In genomic region chr14:25295688-25296350, GRCm38 (mm10) we compare ENCODE assay signal across 14 mouse cellular contexts.
DNase-seq lines count a peak whose midpoint lies in the region; ATAC-seq and TF ChIP-seq lines count a peak whose summit lies in the region.
"Had no signal": no experiment of that assay in that cellular context is flagged by ENCODE, and none has a peak within 500 bp of the region (broad histone marks: within the 10 kb centered on the region; RNA-seq: fewer than 3 reads in every experiment).

No protein-coding gene starts in this region.

- intact Hi-C loops in heart, postnatal 10 days (cut with DNase I): no loop called here

- no peak overlapping the region for H3K4me3 ChIP-seq in kidney, embryonic 14.5 days (ENCODE audit: low read length)
- no peak overlapping the region for H3K4me3 ChIP-seq in CH12.LX (replicated peaks in 1 of 3; ENCODE audit: low read depth in 2 of 3, low read length in 2 of 3, poor library complexity in 1 of 3)
- no peak overlapping the region for H3K4me3 ChIP-seq in brown adipose tissue, adult 24 weeks (ENCODE audit: insufficient read depth, low read depth, low read length)
- H3K4me3 ChIP-seq in stomach, postnatal 0 days (ENCODE audit: low read depth, low read length): no peak overlapping the region
- H3K4me3 ChIP-seq: forebrain, embryonic 13.5 days; hindbrain, embryonic 15.5 days; liver, embryonic 13.5 days; neural tube, embryonic 15.5 days had no signal

- no peak for TF ChIP-seq RAD21 in CH12.LX (IDR thresholded peaks at IDR 0.05; ENCODE audit: low read depth, low read length)

- dilution Hi-C loops in CH12.LX (cut with MboI; ENCODE audit: extremely low pct_ligation_motif_present, extremely low pct_unique_long_range_greater_than_20kb, low sequenced_read_pairs): no loop called here

- in situ Hi-C loops in CH12.LX (cut with MboI; ENCODE audit: low pct_ligation_motif_present, low pct_unique_long_range_greater_than_20kb, low sequenced_read_pairs): no loop called here

- H3K27me3 ChIP-seq in kidney, embryonic 14.5 days (ENCODE audit: control insufficient read depth, insufficient read depth, low read length): no peaks in the 10 kb centered on the region
- H3K27me3 ChIP-seq in CH12.LX (replicated peaks): peaks cover 1% of the 10 kb centered on the region
- H3K27me3 ChIP-seq in stomach, postnatal 0 days (ENCODE audit: control insufficient read depth, insufficient read depth, low read length): no peaks in the 10 kb centered on the region
- H3K27me3 ChIP-seq: hindbrain, embryonic 15.5 days; liver, embryonic 13.5 days; neural tube, embryonic 15.5 days had no signal

- H3K9ac ChIP-seq in kidney, embryonic 14.5 days (ENCODE audit: low read depth, low read length): no peak overlapping the region
- no peak overlapping the region for H3K9ac ChIP-seq in CH12.LX (ENCODE audit: insufficient read depth, low read depth)
- no peak overlapping the region for H3K9ac ChIP-seq in stomach, postnatal 0 days (ENCODE audit: low read length)
- H3K9ac ChIP-seq: forebrain, embryonic 13.5 days; hindbrain, embryonic 15.5 days; liver, embryonic 13.5 days; neural tube, embryonic 15.5 days had no signal

- no peak for TF ChIP-seq CTCF in CH12.LX (conservative IDR thresholded peaks at IDR 0.05 in 1 of 2, IDR thresholded peaks at IDR 0.05 in 1 of 2; ENCODE audit: low read depth in 2 of 2, low read length in 2 of 2)
- TF ChIP-seq CTCF in stomach, postnatal 0 days (IDR thresholded peaks at IDR 0.05; ENCODE audit: low read depth): no peak

- H3K79me2 ChIP-seq in CH12.LX (replicated peaks; ENCODE audit: control insufficient read depth, extremely low read depth, insufficient read depth, poor library complexity, severe bottlenecking): no peaks in the 10 kb centered on the region

- TF ChIP-seq EP300 in CH12.LX (IDR thresholded peaks at IDR 0.05; ENCODE audit: low read length): no peak
- TF ChIP-seq EP300 in stomach, postnatal 0 days (optimal IDR thresholded peaks at IDR 0.05): no peak

- H3K9me3 ChIP-seq in kidney, embryonic 14.5 days (ENCODE audit: control insufficient read depth, low read length): no peaks in the 10 kb centered on the region
- H3K9me3 ChIP-seq in CH12.LX (replicated peaks; ENCODE audit: low read length): no peaks in the 10 kb centered on the region
- no peaks in the 10 kb centered on the region for H3K9me3 ChIP-seq in stomach, postnatal 0 days (ENCODE audit: control insufficient read depth, low read length)
- H3K9me3 ChIP-seq: forebrain, embryonic 13.5 days; hindbrain, embryonic 15.5 days; liver, embryonic 13.5 days; neural tube, embryonic 15.5 days had no signal

- H3K4me2 ChIP-seq in kidney, embryonic 14.5 days (replicated peaks; ENCODE audit: low read depth, low read length): no peak overlapping the region
- no peak overlapping the region for H3K4me2 ChIP-seq in CH12.LX (ENCODE audit: insufficient read depth, low read depth, poor library complexity, severe bottlenecking)
- H3K4me2 ChIP-seq in stomach, postnatal 0 days (replicated peaks; ENCODE audit: low read depth): no peak overlapping the region
- H3K4me2 ChIP-seq: forebrain, embryonic 13.5 days; heart, embryonic 11.5 days; hindbrain, embryonic 15.5 days; liver, embryonic 13.5 days; neural tube, embryonic 15.5 days had no signal

- DNase-seq in heart, adult 11 months: peak; percentile 96
- no peak for DNase-seq in heart, postnatal 10 days
- DNase-seq in kidney, adult 18-20 months: peak; percentile 30
- DNase-seq in CH12.LX (ENCODE audit: extremely low read depth): no peak
- DNase-seq in stomach, postnatal 0 days (ENCODE audit: low spot score): no peak
- no peak for DNase-seq in embryo, embryonic 10.5 days (ENCODE audit: low spot score)
- DNase-seq: liver, embryonic 13.5 days; retina, postnatal 1 day had no signal

- no peaks in the 10 kb centered on the region for H3K36me3 ChIP-seq in kidney, embryonic 14.5 days (ENCODE audit: control insufficient read depth, insufficient read depth, low read length)
- no peaks in the 10 kb centered on the region for H3K36me3 ChIP-seq in CH12.LX (replicated peaks in 1 of 2; ENCODE audit: control insufficient read depth in 1 of 2, insufficient read depth in 1 of 2, low read length in 1 of 2)
- H3K36me3 ChIP-seq in stomach, postnatal 0 days (ENCODE audit: control insufficient read depth, insufficient read depth, low read length): no peaks in the 10 kb centered on the region
- H3K36me3 ChIP-seq: hindbrain, embryonic 15.5 days; liver, embryonic 13.5 days; neural tube, embryonic 15.5 days had no signal

- no peaks in the 10 kb centered on the region for H3K4me1 ChIP-seq in kidney, embryonic 14.5 days (ENCODE audit: control insufficient read depth, insufficient read depth, low read length)
- no peaks in the 10 kb centered on the region; a peak in 1 of 4 replicates for H3K4me1 ChIP-seq in CH12.LX (ENCODE audit: control insufficient read depth in 1 of 2, insufficient read depth in 2 of 2)
- H3K4me1 ChIP-seq in brown adipose tissue, adult 24 weeks (ENCODE audit: control insufficient read depth, insufficient read depth, insufficient read length, low read length): peaks cover 8% of the 10 kb centered on the region
- H3K4me1 ChIP-seq in stomach, postnatal 0 days (replicated peaks; ENCODE audit: control insufficient read depth, insufficient read depth): no peaks in the 10 kb centered on the region
- H3K4me1 ChIP-seq: liver, embryonic 13.5 days had no signal

- ATAC-seq in kidney, embryonic 14.5 days (ENCODE audit: low FRiP score, low TSS enrichment): no peak
- no peak for ATAC-seq in stomach, postnatal 0 days (ENCODE audit: low FRiP score, low TSS enrichment)
- ATAC-seq: forebrain, embryonic 13.5 days had no signal

- no peak for TF ChIP-seq POLR2A in CH12.LX (IDR thresholded peaks at IDR 0.05; ENCODE audit: low read depth, low read length)

- no peak overlapping the region for H3K27ac ChIP-seq in kidney, embryonic 14.5 days (ENCODE audit: low read depth, low read length)
- no peak overlapping the region for H3K27ac ChIP-seq in CH12.LX (ENCODE audit: insufficient read depth, low read depth)
- peak overlapping the region; percentile 45; the same call in 1 of the 2 replicates for H3K27ac ChIP-seq in brown adipose tissue, adult 24 weeks (replicated peaks; ENCODE audit: low read depth, low read length)
- no peak overlapping the region for H3K27ac ChIP-seq in stomach, postnatal 0 days (replicated peaks)
- H3K27ac ChIP-seq: forebrain, embryonic 13.5 days; hindbrain, embryonic 15.5 days; liver, embryonic 13.5 days; neural tube, embryonic 15.5 days had no signal

- WGBS in kidney, embryonic 14.5 days: 46% methylated on average over 4 of the region's 5 CpGs
- 57% methylated on average over 4 of the region's 5 CpGs for WGBS in stomach, postnatal 0 days

TF ChIP-seq in CH12.LX, 34 proteins besides CTCF, POLR2A, EP300 and RAD21:
- TF ChIP-seq ELF1 (IDR thresholded peaks at IDR 0.05; ENCODE audit: low read depth, low read length): no peak
- 0 out of 2 replicates have a peak, but pooled peaks have one; percentile 25 for TF ChIP-seq MAFK (IDR thresholded peaks at IDR 0.05; ENCODE audit: insufficient replicate concordance, low read length)

Comparison
In these comparisons a context has a peak if more than half of its experiments do, and no peak if none do; other contexts are left out.
1. DNase-seq: peak in heart, adult 11 months (single experiment) and kidney, adult 18-20 months (single experiment); none in heart, postnatal 10 days (0 of 2), CH12.LX (single experiment), stomach, postnatal 0 days (single experiment) and embryo, embryonic 10.5 days (single experiment).